Mouse (Mus musculus) liver, embryonic 11.5 days (tissue): ENCODE measurements around the gene Thy1. TPM values are rescaled to one million over a fixed set of nuclear protein-coding genes. Genes with fewer than 3 reads are reported as not detected.
A peak's percentile ranks its signal among the peaks of the same experiment; 100 is the strongest.

Source experiments
- ATAC-seq: fragments of 200-750 bp; cut with Nextera tagmentation; replicated peaks from 2 replicates; pipeline ENCODE4 v1.8.0; 2017; ENCODE audit warnings: moderate number of reproducible peaks, mild to moderate bottlenecking, moderate TSS enrichment, moderate library complexity; ENCODE audit not compliant: low FRiP score
- DNase-seq: peaks from one replicate; pipeline ENCODE4 v3.0.0-alpha.2; 2017; ENCODE audit warnings: low spot score
- H3K27ac ChIP-seq: fragments of 300-500 bp; sonication (generic); 2 replicates; pipeline ENCODE4 v1.5.1; 2014; ENCODE audit warnings: mild to moderate bottlenecking, low read depth, low read length, control low read depth
- H3K27me3 ChIP-seq: fragments of 300-500 bp; sonication (generic); replicated peaks from 2 replicates; pipeline ENCODE4 v1.6.1; 2014; ENCODE audit warnings: low read length, mixed read lengths; ENCODE audit not compliant: control insufficient read depth, insufficient read depth
- H3K36me3 ChIP-seq: fragments of 300-500 bp; sonication (generic); 2 replicates; pipeline ENCODE4 v1.6.1; 2014; ENCODE audit warnings: mild to moderate bottlenecking, low read length, moderate library complexity, mixed read lengths; ENCODE audit not compliant: control insufficient read depth, insufficient read depth
- H3K4me1 ChIP-seq: fragments of 300-500 bp; sonication (generic); replicated peaks from 2 replicates; pipeline ENCODE4 v1.6.1; 2014; ENCODE audit warnings: low read length, mixed read lengths; ENCODE audit not compliant: control insufficient read depth, insufficient read depth
- H3K4me2 ChIP-seq: fragments of 300-500 bp; sonication (generic); 2 replicates; pipeline ENCODE4 v1.6.1; 2014; ENCODE audit warnings: mild to moderate bottlenecking, control low read depth, moderate library complexity
- H3K4me3 ChIP-seq: fragments of 300-500 bp; sonication (generic); 2 replicates; pipeline ENCODE4 v1.5.1; 2014; ENCODE audit warnings: low read depth, low read length, control low read depth
- H3K9ac ChIP-seq: fragments of 300-500 bp; sonication (generic); 2 replicates; pipeline ENCODE4 v1.6.1; 2014; ENCODE audit warnings: low read depth, low read length, control low read depth
- H3K9me3 ChIP-seq: fragments of 300-500 bp; sonication (generic); 2 replicates; pipeline ENCODE4 v1.6.1; 2016; ENCODE audit warnings: low read length, inconsistent platforms, mixed read lengths; ENCODE audit not compliant: control insufficient read depth
- WGBS: fragments of 180-500 bp; shearing (Covaris S2); extraction: QIAGEN DNeasy Blood & Tissue Kit; methylation state at CpG from one replicate; pipeline ENCODE4 v1.1.7; 2014; 5-methylcytosine and 5-hydroxymethylcytosine counted together
- polyA plus RNA-seq: library from polyadenylated mRNA; unstranded; fragments of >200 nt; fragmentation: Nextera tagmentation; extraction: Ambion mirVana; gene quantifications from 2 replicates; pipeline ENCODE4 v1.2.1, GENCODE M21; 2014

Gene Thy1
- polyA plus RNA-seq, 1 experiment from 2014 or later = 0.18 TPM

GRCm38 (mm10) chr9:44080953-44081352 lies 37.8 kb downstream of the Thy1 start:
- no peak for ATAC-seq
- Histone ChIP-seq H3K4me2 (no peak overlapping the region), H3K36me3 (no peaks in the 10 kb centered on the region), H3K27ac (no peak overlapping the region), H3K27me3 (peaks cover 8% of the 10 kb centered on the region; the same call in 1 of the 2 replicates), H3K4me3 (no peak overlapping the region), H3K9ac (no peak overlapping the region), H3K9me3 (no peaks in the 10 kb centered on the region), H3K4me1 (peaks cover 17% of the 10 kb centered on the region)
- 75% methylated on average over 5 of the region's 5 CpGs for WGBS
- no peak for DNase-seq

- H3K4me3 ChIP-seq = no peak overlapping the region
- peaks cover 13% of the 10 kb centered on the region; the same call in 1 of the 2 replicates for H3K27me3 ChIP-seq
- H3K4me1 ChIP-seq = peaks cover 17% of the 10 kb centered on the region
- no peak overlapping the region for H3K4me2 ChIP-seq
- ATAC-seq (no peak), DNase-seq (no peak)
- 71% methylated on average over 5 of the region's 5 CpGs for WGBS
- H3K9ac ChIP-seq = no peak overlapping the region
- H3K27ac ChIP-seq = no peak overlapping the region
- no peaks in the 10 kb centered on the region for H3K36me3 ChIP-seq
- H3K9me3 ChIP-seq = no peaks in the 10 kb centered on the region
Measured at GRCm38 (mm10) chr9:44081581-44081980, 38.4 kb downstream of the Thy1 start.

GRCm38 (mm10) chr9:44082266-44082665 lies 39.1 kb downstream of the Thy1 start:
- H3K9ac ChIP-seq = no peak overlapping the region
- no peak overlapping the region for H3K27ac ChIP-seq
- 83% methylated on average over 5 of the region's 5 CpGs for WGBS
- H3K9me3 ChIP-seq = no peaks in the 10 kb centered on the region
- H3K4me1 ChIP-seq = peaks cover 22% of the 10 kb centered on the region
- DNase-seq (no peak), ATAC-seq (no peak)
- no peaks in the 10 kb centered on the region for H3K36me3 ChIP-seq
- no peak overlapping the region for H3K4me3 ChIP-seq
- peaks cover 16% of the 10 kb centered on the region; the same call in 1 of the 2 replicates for H3K27me3 ChIP-seq
- no peak overlapping the region for H3K4me2 ChIP-seq

GRCm38 (mm10) chr9:44083392-44084121 lies 40.4 kb downstream of the Thy1 start:
- H3K27me3 ChIP-seq = peaks cover 15% of the 10 kb centered on the region; the same call in 1 of the 2 replicates
- peaks cover 31% of the 10 kb centered on the region for H3K4me1 ChIP-seq
- DNase-seq (no peak), ATAC-seq (no peak)
- WGBS = 14% methylated on average over 23 of the region's 23 CpGs
- H3K9ac ChIP-seq = peak overlapping the region; percentile 41
- H3K27ac ChIP-seq = no peak overlapping the region
- H3K36me3 ChIP-seq = no peaks in the 10 kb centered on the region
- H3K9me3 ChIP-seq = no peaks in the 10 kb centered on the region
- peak overlapping the region; percentile 52 for H3K4me3 ChIP-seq
- H3K4me2 ChIP-seq = peak overlapping the region; percentile 89

GRCm38 (mm10) chr9:44084236-44084635 lies 41.1 kb downstream of the Thy1 start:
- Histone ChIP-seq H3K27ac (peak overlapping the region; percentile 13; the same call in 1 of the 2 replicates), H3K4me2 (peak overlapping the region; percentile 89), H3K9me3 (no peaks in the 10 kb centered on the region), H3K36me3 (no peaks in the 10 kb centered on the region), H3K4me3 (peak overlapping the region; percentile 52), H3K4me1 (peaks cover 31% of the 10 kb centered on the region), H3K9ac (peak overlapping the region; percentile 53), H3K27me3 (peaks cover 15% of the 10 kb centered on the region; the same call in 1 of the 2 replicates)
- WGBS = 2% methylated on average over 14 of the region's 14 CpGs
- no peak for DNase-seq
- ATAC-seq = peak; percentile 50; the same call in 1 of the 2 replicates

- under 1% methylated on average over 61 of the region's 62 CpGs for WGBS
- Histone ChIP-seq H3K27me3 (peaks cover 15% of the 10 kb centered on the region; the same call in 1 of the 2 replicates), H3K27ac (peak overlapping the region; percentile 13; the same call in 1 of the 2 replicates)
Measured at GRCm38 (mm10) chr9:44084659-44085229, 41.6 kb downstream of the Thy1 start.

GRCm38 (mm10) chr9:44085276-44085675 lies 42.1 kb downstream of the Thy1 start:
- ATAC-seq (no peak), DNase-seq (no peak)
- WGBS = 11% methylated on average over 10 of the region's 10 CpGs
- H3K36me3 ChIP-seq = no peaks in the 10 kb centered on the region; the same call in 1 of the 2 replicates
- no peak overlapping the region for H3K27ac ChIP-seq
- peak overlapping the region; percentile 52 for H3K4me3 ChIP-seq
- H3K9me3 ChIP-seq = no peaks in the 10 kb centered on the region
- H3K27me3 ChIP-seq = peaks cover 15% of the 10 kb centered on the region; the same call in 1 of the 2 replicates
- peaks cover 31% of the 10 kb centered on the region for H3K4me1 ChIP-seq
- peak overlapping the region; percentile 53 for H3K9ac ChIP-seq
- H3K4me2 ChIP-seq = peak overlapping the region; percentile 89

More at GRCm38 (mm10) chr9:44084659-44085229, 41.6 kb downstream of the Thy1 start:
- peak overlapping the region; percentile 89 for H3K4me2 ChIP-seq
- H3K9ac ChIP-seq = peak overlapping the region; percentile 53
- ATAC-seq (peak; percentile 83), DNase-seq (peak; percentile 97)
- H3K4me1 ChIP-seq = peaks cover 31% of the 10 kb centered on the region
- no peaks in the 10 kb centered on the region for H3K9me3 ChIP-seq
- H3K36me3 ChIP-seq = no peaks in the 10 kb centered on the region
- peak overlapping the region; percentile 52 for H3K4me3 ChIP-seq

- no peak for DNase-seq
- Histone ChIP-seq H3K4me1 (peaks cover 31% of the 10 kb centered on the region), H3K9ac (no peak overlapping the region), H3K4me2 (peak overlapping the region; percentile 89), H3K36me3 (no peaks in the 10 kb centered on the region; the same call in 1 of the 2 replicates), H3K9me3 (no peaks in the 10 kb centered on the region), H3K27ac (no peak overlapping the region), H3K4me3 (peak overlapping the region; percentile 52; the same call in 1 of the 2 replicates), H3K27me3 (peaks cover 15% of the 10 kb centered on the region; the same call in 1 of the 2 replicates)
- 72% methylated on average over 15 of the region's 15 CpGs for WGBS
- ATAC-seq = no peak
Measured at GRCm38 (mm10) chr9:44085741-44086665, 42.8 kb downstream of the Thy1 start.
